Mouse (Mus musculus) forebrain, embryonic 10.5 days (tissue): Measurements from ENCODE around the gene Ccdc149. TPM values are rescaled to one million over a fixed set of nuclear protein-coding genes. Genes with fewer than 3 reads are reported as not detected.

ENCODE experiments used
- DNase-seq: peaks from one replicate; pipeline ENCODE4 v3.0.0-alpha.2; 2017; ENCODE audit warnings: low spot score; ENCODE audit errors: extremely low spot score
- H3K27ac ChIP-seq: fragments of 300-500 bp; sonication (generic); 2 replicates; pipeline ENCODE4 v1.5.1; 2016; ENCODE audit warnings: mild to moderate bottlenecking
- H3K27me3 ChIP-seq: fragments of 300-500 bp; sonication (generic); 2 replicates; pipeline ENCODE4 v1.6.1; 2016; ENCODE audit warnings: mild to moderate bottlenecking; ENCODE audit not compliant: poor library complexity, severe bottlenecking
- H3K36me3 ChIP-seq: fragments of 300-500 bp; sonication (generic); replicated peaks from 2 replicates; pipeline ENCODE4 v1.6.1; 2016; ENCODE audit warnings: mild to moderate bottlenecking, moderate library complexity
- H3K4me1 ChIP-seq: fragments of 300-500 bp; sonication (generic); 2 replicates; pipeline ENCODE4 v1.6.1; 2016
- H3K4me3 ChIP-seq: fragments of 300-500 bp; sonication (generic); 2 replicates; pipeline ENCODE4 v1.5.1; 2016; ENCODE audit warnings: mild to moderate bottlenecking, moderate library complexity
- H3K9me3 ChIP-seq: fragments of 300-500 bp; sonication (generic); 2 replicates; pipeline ENCODE4 v1.6.1; 2016; ENCODE audit warnings: mild to moderate bottlenecking, moderate library complexity
- WGBS: fragments of 180-500 bp; shearing (Covaris S2); methylation state at CpG from one replicate; pipeline ENCODE4 v1.1.7; 2016; 5-methylcytosine and 5-hydroxymethylcytosine counted together
- polyA plus RNA-seq: library from polyadenylated mRNA; unstranded; fragments of >200 nt; fragmentation: Nextera tagmentation; extraction: Ambion mirVana; gene quantifications from 2 replicates; pipeline ENCODE4 v1.2.1, GENCODE M21; 2016

The Ccdc149 gene
- polyA plus RNA-seq, 1 experiment from 2014 or later: 2.7 TPM

DNA sequence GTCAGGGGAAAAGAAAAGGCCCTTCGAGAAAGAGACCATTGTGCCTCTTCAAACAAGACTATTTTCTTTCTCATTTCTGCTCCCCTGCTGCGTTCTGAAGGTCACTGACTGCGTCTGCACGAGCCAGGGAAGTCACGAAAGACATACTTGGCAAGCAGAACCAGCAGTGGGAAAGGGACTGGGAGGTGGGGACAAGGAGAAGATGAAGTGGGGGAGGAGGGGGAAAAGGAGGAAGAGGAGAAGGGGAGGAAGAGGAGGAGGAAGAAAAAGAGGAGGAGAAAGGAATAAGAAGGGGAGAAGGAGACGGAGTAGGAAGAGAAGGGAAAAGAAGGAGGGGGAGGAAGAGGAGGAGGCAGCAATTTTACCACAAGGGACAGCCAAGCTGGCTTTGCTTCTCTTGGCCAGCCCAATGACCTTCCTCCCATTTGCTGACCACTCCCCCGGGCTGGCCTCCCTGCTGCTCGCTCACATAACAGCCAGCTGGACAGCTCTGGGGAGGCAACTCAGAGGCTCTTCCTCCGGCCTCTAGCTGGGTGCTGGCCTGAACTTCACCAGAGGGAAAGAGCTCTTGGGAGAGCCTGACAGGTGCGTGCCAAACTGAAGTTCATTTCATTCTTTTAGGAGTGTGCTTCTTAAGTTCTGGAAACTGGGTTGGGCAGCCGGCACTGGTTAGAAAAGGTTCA, 107.7 kb downstream of the Ccdc149 start, which contains the start of gene Sod3:
Sod3 (plus strand) TSS at position 324 of the 683 bp plus-strand sequence.
- Histone ChIP-seq H3K4me3 (no peak within 1 kb of the TSS), H3K36me3 (no peaks in the 10 kb centered on the region), H3K27ac (no peak within 1 kb of the TSS), H3K27me3 (peaks cover 15% of the 10 kb centered on the region), H3K9me3 (peaks cover 4% of the 10 kb centered on the region; the same call in 1 of the 2 replicates), H3K4me1 (peaks cover 31% of the 10 kb centered on the region)
- DNase-seq: no peak
- WGBS: 27% methylated on average over 11 of the region's 11 CpGs

DNA sequence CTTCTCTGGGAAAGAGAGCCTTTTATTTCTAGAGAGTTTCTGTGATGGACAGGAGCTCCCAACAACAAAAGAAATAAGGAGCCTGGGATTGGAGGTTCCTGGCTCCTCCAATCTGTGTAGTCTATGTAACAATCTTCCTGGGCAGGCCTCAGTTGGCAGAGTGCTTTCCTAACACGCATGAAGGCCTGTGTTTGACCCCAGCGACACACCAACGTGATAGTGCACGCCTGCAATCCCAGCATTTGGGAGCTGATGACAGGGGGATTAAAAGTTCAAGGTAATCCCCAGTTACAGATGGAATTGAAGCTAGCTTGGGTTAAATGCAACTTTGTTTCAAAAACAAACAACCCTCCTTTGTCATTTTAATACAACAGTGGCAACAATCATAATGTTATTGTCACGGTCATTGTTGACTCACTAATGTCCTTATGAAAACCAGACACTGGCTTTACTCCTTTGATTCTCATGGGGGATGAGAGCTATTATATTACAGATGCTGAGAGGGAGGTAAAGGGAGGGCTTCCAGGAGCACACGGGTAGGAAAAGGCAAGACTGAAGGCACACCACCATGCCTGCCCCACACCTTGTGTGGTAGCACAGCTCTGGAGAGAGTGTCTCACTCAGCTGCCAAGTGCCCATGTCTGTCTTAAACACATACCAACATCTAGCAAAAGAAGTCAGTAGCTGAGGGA, 108.4 kb downstream of the Ccdc149 start:
- Histone ChIP-seq H3K27ac (no peak overlapping the region), H3K4me3 (no peak overlapping the region), H3K9me3 (peaks cover 2% of the 10 kb centered on the region; the same call in 1 of the 2 replicates), H3K36me3 (no peaks in the 10 kb centered on the region), H3K27me3 (peaks cover 8% of the 10 kb centered on the region), H3K4me1 (peaks cover 26% of the 10 kb centered on the region)
- 66% methylated on average over 6 of the region's 6 CpGs for whole genome bisulfite sequencing
- no peak for DNase-seq

DNA sequence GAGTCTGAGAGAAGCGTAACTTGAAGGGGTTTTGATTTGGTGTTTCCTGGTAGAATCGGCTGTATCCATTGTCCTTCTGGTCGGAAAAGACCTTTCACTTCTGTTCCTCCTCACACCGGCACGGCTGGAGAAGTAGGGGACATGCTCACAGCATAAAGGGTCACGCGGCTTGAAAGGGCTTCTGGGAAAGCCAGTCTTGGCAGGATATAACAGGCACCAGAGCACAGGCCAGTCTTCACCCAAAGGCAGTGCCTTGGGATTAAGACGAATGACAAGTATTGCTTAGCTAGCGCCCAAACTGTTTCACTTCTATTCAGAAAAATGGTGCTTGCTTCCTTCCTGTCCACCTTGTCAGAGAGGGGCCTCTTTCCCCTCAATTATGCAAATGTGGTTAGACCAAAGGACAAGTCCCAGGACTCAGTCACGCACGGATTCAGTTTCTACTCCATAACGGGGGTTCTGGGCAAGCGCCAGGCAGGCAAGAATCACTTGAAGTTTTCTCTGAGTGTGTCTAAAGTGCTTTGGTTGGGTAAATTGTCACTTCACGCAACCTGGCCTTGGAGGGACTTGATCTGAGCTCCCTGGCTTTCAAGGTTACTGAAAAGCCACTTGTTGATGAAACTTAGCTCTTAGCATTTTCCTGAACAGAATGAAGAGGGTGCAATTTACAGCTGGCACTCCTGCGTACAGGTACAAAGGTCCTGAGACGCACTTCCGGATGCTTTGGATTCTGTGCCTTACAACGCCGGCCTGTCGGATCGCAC, 110.9 kb downstream of the Ccdc149 start:
- no peaks in the 10 kb centered on the region for H3K27me3 ChIP-seq
- H3K9me3 ChIP-seq: no peaks in the 10 kb centered on the region
- no peak for DNase-seq
- H3K4me3 ChIP-seq: no peak overlapping the region
- no peaks in the 10 kb centered on the region for H3K36me3 ChIP-seq
- peaks cover 26% of the 10 kb centered on the region for H3K4me1 ChIP-seq
- WGBS: 87% methylated on average over 21 of the region's 21 CpGs
- no peak overlapping the region for H3K27ac ChIP-seq

DNA sequence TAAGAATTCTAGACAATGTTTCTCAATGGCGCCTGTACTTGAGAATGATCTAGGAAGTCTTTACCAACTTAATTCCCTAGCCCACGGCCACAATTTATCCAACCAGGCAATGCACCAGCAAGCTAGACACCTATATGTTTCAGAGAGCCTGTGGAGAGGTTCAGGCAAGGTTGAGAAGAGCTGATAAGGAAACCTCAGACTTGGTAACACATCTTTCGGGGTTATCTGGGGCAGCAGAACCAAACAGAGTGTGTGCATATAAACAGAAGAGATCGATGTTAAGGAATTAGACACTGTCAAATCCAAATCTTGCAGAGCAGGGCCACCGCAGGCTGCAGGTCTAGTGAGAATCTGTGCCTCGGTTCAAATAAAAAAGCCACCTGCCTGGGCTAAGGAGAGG, 113.2 kb downstream of the Ccdc149 start:
- no peaks in the 10 kb centered on the region for H3K27me3 ChIP-seq
- WGBS: 89% methylated on average over 6 of the region's 6 CpGs
- H3K27ac ChIP-seq: no peak overlapping the region
- H3K9me3 ChIP-seq: no peaks in the 10 kb centered on the region
- H3K4me1 ChIP-seq: peaks cover 15% of the 10 kb centered on the region
- no peaks in the 10 kb centered on the region for H3K36me3 ChIP-seq
- H3K4me3 ChIP-seq: no peak overlapping the region
- no peak for DNase-seq

DNA sequence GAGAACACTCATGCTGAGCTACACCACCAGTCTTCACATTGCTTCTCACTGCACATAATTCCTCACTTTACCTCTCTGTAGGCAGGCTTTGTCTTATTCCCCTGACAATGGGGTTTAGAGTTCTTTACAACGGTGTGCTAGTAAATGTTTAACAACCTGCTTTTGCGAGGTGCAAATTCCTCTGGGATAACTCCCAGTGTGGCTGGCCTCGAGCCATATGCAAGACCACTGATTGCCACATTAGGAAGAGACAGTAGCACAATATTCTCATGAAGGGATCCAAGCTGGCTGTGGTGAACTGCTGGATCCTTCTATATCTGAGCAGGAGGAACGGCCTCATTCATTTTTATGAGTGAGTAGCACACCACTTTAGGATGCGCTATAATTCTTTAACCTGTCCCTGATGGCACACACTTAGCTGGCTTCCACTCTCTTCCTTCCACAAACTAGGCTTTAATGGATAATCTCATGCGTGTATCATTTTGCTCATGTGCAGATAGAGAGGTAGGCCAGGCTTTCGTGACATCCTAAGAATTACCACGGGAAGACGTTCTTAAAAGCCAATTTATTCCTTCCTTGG, 114.1 kb downstream of the Ccdc149 start:
- 78% methylated on average over 9 of the region's 9 CpGs for WGBS
- H3K4me1 ChIP-seq: peaks cover 9% of the 10 kb centered on the region
- no peaks in the 10 kb centered on the region for H3K36me3 ChIP-seq
- no peaks in the 10 kb centered on the region for H3K9me3 ChIP-seq
- H3K27ac ChIP-seq: no peak overlapping the region
- no peak overlapping the region for H3K4me3 ChIP-seq
- H3K27me3 ChIP-seq: no peaks in the 10 kb centered on the region
- no peak for DNase-seq

- H3K27me3 ChIP-seq: no peaks in the 10 kb centered on the region
- no peak overlapping the region for H3K4me3 ChIP-seq
- no peaks in the 10 kb centered on the region for H3K9me3 ChIP-seq
- H3K36me3 ChIP-seq: no peaks in the 10 kb centered on the region
- no peak for DNase-seq
- H3K27ac ChIP-seq: no peak overlapping the region
- peaks cover 6% of the 10 kb centered on the region for H3K4me1 ChIP-seq
- WGBS: 90% methylated on average over 7 of the region's 7 CpGs
Measured at GRCm38 (mm10) chr5:52355612-52356011, 115.7 kb downstream of the Ccdc149 start.

GRCm38 (mm10) chr5:52354441-52354840, 116.9 kb downstream of the Ccdc149 start:
- no peaks in the 10 kb centered on the region for H3K36me3 ChIP-seq
- 87% methylated on average over 4 of the region's 4 CpGs for WGBS
- H3K4me1 ChIP-seq: no peaks in the 10 kb centered on the region
- DNase-seq: no peak
- H3K9me3 ChIP-seq: no peaks in the 10 kb centered on the region
- no peaks in the 10 kb centered on the region for H3K27me3 ChIP-seq
- no peak overlapping the region for H3K4me3 ChIP-seq
- H3K27ac ChIP-seq: no peak overlapping the region

- DNase-seq: no peak
- no peaks in the 10 kb centered on the region for H3K27me3 ChIP-seq
- H3K4me3 ChIP-seq: no peak overlapping the region
- WGBS: 81% methylated on average over 5 of the region's 5 CpGs
- no peaks in the 10 kb centered on the region for H3K4me1 ChIP-seq
- H3K36me3 ChIP-seq: no peaks in the 10 kb centered on the region
- no peaks in the 10 kb centered on the region for H3K9me3 ChIP-seq
- no peak overlapping the region for H3K27ac ChIP-seq
Measured at GRCm38 (mm10) chr5:52352730-52353129, 118.6 kb downstream of the Ccdc149 start.

- DNase-seq: no peak
- no peak overlapping the region for H3K27ac ChIP-seq
- WGBS: 95% methylated on average over 2 of the region's 2 CpGs
- no peaks in the 10 kb centered on the region for H3K4me1 ChIP-seq
- H3K36me3 ChIP-seq: no peaks in the 10 kb centered on the region
- H3K4me3 ChIP-seq: no peak overlapping the region
- H3K27me3 ChIP-seq: no peaks in the 10 kb centered on the region
- H3K9me3 ChIP-seq: no peaks in the 10 kb centered on the region
Measured at GRCm38 (mm10) chr5:52351561-52351960, 119.8 kb downstream of the Ccdc149 start.

DNA sequence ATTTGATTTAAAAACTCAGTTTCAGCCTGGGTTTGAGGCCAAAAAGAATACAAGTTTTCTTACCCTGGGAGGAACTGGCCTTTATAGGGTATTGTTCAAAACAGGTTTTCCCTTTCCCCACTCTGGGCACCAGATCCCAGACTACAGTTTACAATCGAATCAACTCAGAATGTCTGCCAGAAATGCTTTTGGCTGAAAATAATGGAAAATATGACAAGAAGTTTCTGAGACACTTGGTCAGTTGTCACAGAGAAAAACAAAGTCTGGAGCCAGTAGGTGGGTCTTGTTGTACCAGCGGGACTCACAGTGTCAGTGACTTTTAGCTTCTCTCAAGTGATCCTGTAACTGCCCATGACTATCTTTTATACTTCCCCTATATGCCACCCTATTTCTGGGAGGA, 120.9 kb downstream of the Ccdc149 start:
- no peaks in the 10 kb centered on the region for H3K27me3 ChIP-seq
- no peak for DNase-seq
- H3K36me3 ChIP-seq: no peaks in the 10 kb centered on the region
- H3K27ac ChIP-seq: no peak overlapping the region
- WGBS: 85% methylated on average over 2 of the region's 2 CpGs
- H3K4me1 ChIP-seq: no peaks in the 10 kb centered on the region
- H3K9me3 ChIP-seq: no peaks in the 10 kb centered on the region
- no peak overlapping the region for H3K4me3 ChIP-seq

DNA sequence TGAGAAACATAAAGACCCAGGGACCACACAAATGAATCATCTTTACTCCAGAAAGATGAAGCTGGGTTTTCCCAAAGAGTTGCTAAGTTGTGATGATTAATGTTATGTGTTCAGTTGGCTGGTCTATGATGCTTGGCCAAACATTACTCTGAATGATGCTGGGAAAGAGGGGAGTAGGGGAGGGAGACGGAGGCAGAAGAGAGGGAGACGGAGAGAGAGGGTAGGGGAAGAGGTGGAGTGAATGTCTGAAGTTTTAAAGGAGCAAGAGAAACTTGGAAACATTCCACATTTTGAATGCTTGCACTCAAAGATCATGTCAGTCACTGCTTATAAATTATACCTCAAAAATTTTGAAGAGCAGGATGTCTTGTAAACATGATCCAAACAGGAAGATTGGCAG, 124.4 kb downstream of the Ccdc149 start:
- Histone ChIP-seq H3K4me3 (no peak overlapping the region), H3K9me3 (no peaks in the 10 kb centered on the region), H3K36me3 (no peaks in the 10 kb centered on the region), H3K27me3 (no peaks in the 10 kb centered on the region), H3K27ac (no peak overlapping the region), H3K4me1 (no peaks in the 10 kb centered on the region)
- DNase-seq: no peak
- WGBS: 79% methylated on average over 2 of the region's 2 CpGs

DNA sequence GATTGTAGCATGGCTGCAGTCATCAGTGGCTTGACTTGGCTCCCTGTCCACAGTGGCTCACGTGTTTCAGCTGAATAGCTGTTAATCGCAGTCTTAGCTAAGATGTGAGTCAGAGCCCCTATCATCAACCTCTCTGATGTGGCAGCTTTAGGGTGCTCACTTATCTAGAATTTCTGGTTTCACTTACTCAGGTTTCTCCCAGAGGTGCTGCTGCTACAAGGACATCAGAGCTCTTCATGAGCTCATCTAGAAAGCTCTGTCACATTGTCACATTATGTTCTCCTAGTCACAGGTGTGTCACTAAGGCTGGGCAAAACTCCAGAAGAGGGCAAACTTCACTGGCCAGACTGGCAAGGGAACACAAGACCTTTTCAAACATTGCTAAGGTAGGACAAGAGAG, 132.2 kb downstream of the Ccdc149 start:
- Histone ChIP-seq H3K27ac (no peak overlapping the region), H3K4me1 (no peaks in the 10 kb centered on the region), H3K9me3 (no peaks in the 10 kb centered on the region), H3K27me3 (no peaks in the 10 kb centered on the region), H3K36me3 (no peaks in the 10 kb centered on the region), H3K4me3 (no peak overlapping the region)
- WGBS: 90% methylated on average over 2 of the region's 2 CpGs
- DNase-seq: no peak
